Mouse (Mus musculus): ENCODE measurements around the gene Ipo4.

GRCm38 (mm10) chr14:55616844-55617243, 18.9 kb downstream of the Ipo4 start:
- TF ChIP-seq EP300 (IDR thresholded peaks at IDR 0.05) (no peak), CTCF (IDR thresholded peaks at IDR 0.05) (no peak)
